Mouse (Mus musculus) erythroblast, embryonic 14.5 days (primary cell): ENCODE measurements around the gene Astn1. TPM values are rescaled to one million over a fixed set of nuclear protein-coding genes. Genes with fewer than 3 reads are reported as not detected.

Source experiments
- H3K27me3 ChIP-seq: 2 replicates; pipeline ENCODE4 v1.6.1; 2012; ENCODE audit warnings: inconsistent platforms; ENCODE audit not compliant: control insufficient read depth
- H3K36me3 ChIP-seq: 2 replicates; pipeline ENCODE4 v1.6.1; 2012; ENCODE audit warnings: mild to moderate bottlenecking, inconsistent platforms; ENCODE audit not compliant: control insufficient read depth
- H3K4me1 ChIP-seq: 2 replicates; pipeline ENCODE4 v1.6.1; 2012; ENCODE audit warnings: inconsistent platforms; ENCODE audit not compliant: control insufficient read depth
- H3K4me3 ChIP-seq: replicated peaks from 2 replicates; pipeline ENCODE3; 2012; ENCODE audit warnings: moderate library complexity, mild to moderate bottlenecking, inconsistent platforms
- H3K9me3 ChIP-seq: 2 replicates; pipeline ENCODE4 v1.6.1; 2012; ENCODE audit warnings: low read length, inconsistent platforms, mixed read lengths; ENCODE audit not compliant: control insufficient read depth
- GATA1 ChIP-seq: IDR thresholded peaks from 2 replicates; pipeline ENCODE4 v1.6.1; 2012; ENCODE audit warnings: low read length, inconsistent platforms, mixed read lengths
- TAL1 ChIP-seq: IDR thresholded peaks from 3 replicates; pipeline ENCODE4 v1.6.1; 2012; ENCODE audit warnings: low read length, inconsistent platforms, mixed read lengths
- polyA plus RNA-seq: library from polyadenylated mRNA; stranded (reverse); fragments of >175 nt; gene quantifications from 2 replicates; pipeline ENCODE4 v1.2.3, GENCODE M21; 2012

Astn1 gene
- polyA plus RNA-seq, 1 experiment = under 0.01 TPM

DNA sequence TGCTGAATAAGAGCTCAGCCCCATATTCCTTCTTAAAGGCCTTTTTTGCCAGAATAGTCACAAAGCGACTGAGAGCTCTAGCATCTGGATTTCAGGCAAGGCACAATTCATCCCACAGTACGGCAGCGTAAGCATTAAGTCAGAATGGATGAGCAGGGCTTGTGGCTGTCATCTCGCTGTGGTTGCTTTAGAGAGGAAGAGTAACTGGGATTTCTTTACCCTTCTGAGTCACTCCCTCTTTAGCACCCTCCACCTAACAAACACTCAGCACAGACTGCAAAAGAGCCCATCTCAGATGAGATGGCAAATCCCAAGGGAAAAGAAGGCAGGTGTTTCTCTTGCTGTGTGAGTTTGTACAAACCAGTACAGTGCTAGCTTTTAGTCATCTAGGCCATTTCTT, 183.0 kb downstream of the Astn1 start:
- TF ChIP-seq GATA1 (no peak), TAL1 (no peak)
- no peak overlapping the region for H3K4me3 ChIP-seq
- H3K36me3 ChIP-seq = no peaks in the 10 kb centered on the region
- no peaks in the 10 kb centered on the region for H3K4me1 ChIP-seq
- H3K9me3 ChIP-seq = no peaks in the 10 kb centered on the region
- H3K27me3 ChIP-seq = no peaks in the 10 kb centered on the region

DNA sequence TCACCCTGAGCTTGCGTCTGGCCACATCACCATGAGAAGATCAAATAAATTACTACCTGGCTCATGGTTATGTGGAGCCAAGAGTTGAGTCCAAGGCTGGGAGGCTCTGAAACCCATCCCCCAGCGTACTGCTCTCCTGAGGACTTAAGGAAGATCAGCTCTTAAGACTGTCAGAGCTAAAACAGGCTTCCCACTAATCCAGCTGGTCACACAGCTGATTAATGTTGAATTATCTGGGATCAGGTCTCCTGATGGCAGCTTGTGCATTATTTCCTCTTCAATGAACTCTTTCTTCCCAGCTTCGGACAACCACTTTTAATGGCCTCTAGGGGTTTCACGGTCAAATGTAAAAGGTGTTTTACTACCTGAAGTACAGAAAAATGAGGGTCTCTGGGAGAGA, 184.4 kb downstream of the Astn1 start:
- Histone ChIP-seq H3K27me3 (no peaks in the 10 kb centered on the region), H3K36me3 (no peaks in the 10 kb centered on the region), H3K4me1 (no peaks in the 10 kb centered on the region), H3K4me3 (no peak overlapping the region), H3K9me3 (peaks cover 3% of the 10 kb centered on the region; the same call in 1 of the 2 replicates)
- TF ChIP-seq TAL1 = no peak
- TF ChIP-seq GATA1 = no peak

DNA sequence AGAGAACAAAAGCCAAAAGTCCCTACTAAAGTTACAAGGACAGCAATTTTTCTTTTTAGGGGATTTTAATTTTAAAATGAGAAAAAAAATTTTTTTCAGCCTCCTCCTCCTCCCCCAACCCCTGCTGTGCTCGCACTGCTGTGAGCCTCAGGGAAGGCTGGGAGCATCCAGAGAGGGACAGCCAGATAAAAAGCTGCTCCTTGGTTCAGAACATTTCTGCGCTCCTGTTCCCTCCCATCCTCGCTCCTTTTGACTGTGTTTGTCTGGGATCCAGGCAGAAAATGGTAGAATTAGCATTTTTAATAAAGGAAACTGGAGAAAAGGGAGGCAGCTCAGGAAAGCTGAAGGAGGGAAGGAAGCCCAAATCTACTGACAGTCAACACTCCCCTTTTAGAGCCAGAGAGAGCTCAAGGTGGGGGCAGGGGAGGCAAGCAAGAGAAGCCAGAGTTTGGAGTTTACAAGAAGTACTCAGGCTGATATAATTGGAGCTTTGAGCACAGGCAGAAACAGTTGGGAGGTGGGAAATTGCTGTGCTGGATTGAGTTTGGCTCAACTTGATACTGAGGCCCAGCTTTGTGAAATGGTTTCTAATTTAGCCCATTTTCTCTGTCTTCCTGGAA, 185.6 kb downstream of the Astn1 start:
- Histone ChIP-seq H3K4me3 (no peak overlapping the region), H3K27me3 (no peaks in the 10 kb centered on the region), H3K4me1 (no peaks in the 10 kb centered on the region), H3K36me3 (no peaks in the 10 kb centered on the region), H3K9me3 (peaks cover 9% of the 10 kb centered on the region; the same call in 1 of the 2 replicates)
- TF ChIP-seq TAL1 (no peak), GATA1 (no peak)

DNA sequence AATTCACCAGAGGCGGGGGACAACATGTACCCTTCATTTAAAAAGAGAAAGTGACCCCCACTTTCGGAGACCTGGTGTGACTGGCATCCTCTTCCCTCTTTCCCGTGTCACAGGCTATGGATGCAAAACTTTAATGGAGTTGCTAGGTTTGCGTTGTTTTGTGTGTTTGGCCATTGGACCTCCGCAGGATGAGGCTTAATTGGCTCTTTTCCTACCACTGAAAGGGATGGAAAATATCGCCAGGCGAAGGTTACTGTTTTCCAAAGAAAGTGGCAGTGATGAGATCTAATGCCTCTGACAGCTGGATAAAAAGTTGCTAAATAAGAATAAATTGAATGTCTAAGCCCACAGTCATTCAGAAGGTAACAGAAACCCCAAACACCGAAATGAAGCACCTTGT, 186.2 kb downstream of the Astn1 start:
- no peak overlapping the region for H3K4me3 ChIP-seq
- no peaks in the 10 kb centered on the region for H3K36me3 ChIP-seq
- H3K9me3 ChIP-seq = peaks cover 9% of the 10 kb centered on the region; the same call in 1 of the 2 replicates
- no peaks in the 10 kb centered on the region for H3K27me3 ChIP-seq
- no peaks in the 10 kb centered on the region for H3K4me1 ChIP-seq
- no peak for TF ChIP-seq TAL1
- TF ChIP-seq GATA1 = no peak

DNA sequence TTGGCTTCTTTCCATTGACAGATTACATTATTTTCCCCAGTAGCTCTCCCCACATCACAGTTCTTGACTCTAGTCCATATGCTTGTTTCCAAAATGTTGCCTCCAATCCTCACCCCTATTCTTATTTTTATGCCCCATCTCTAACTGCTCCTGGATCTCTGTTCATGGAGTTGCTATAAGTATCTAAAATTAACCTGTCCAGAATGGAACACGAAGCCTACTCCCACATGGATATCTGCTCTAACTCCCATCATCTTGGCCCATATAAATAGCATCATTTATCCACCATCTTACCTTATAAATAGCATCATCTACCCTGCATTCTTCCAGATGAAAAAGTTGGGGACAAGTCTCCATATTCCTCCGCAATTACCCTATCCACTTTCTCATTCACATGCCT, 187.5 kb downstream of the Astn1 start:
- H3K36me3 ChIP-seq = no peaks in the 10 kb centered on the region
- no peaks in the 10 kb centered on the region for H3K27me3 ChIP-seq
- no peak for TF ChIP-seq GATA1
- no peak for TF ChIP-seq TAL1
- H3K9me3 ChIP-seq = peaks cover 9% of the 10 kb centered on the region; the same call in 1 of the 2 replicates
- H3K4me3 ChIP-seq = no peak overlapping the region
- H3K4me1 ChIP-seq = no peaks in the 10 kb centered on the region

DNA sequence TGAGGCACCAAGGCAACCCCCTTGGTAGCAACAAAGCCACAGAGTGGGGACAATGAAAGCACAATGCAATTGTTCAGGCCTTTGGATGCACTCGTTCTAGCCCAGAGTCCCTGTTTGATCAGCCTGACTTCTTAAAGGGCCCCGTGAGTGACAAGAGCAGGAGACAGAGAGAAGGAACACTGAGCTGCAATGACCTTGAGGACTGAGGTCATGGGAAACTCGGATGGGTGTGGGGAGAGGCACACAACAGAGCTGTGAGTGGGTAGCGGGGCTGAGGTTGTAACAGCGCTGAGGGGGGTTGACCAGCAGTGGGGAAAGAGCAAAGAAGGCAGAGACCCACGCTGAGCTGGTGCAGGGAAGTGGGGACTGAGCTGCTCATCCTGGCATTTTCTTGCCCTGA, 189.9 kb downstream of the Astn1 start:
- no peaks in the 10 kb centered on the region for H3K36me3 ChIP-seq
- H3K4me1 ChIP-seq = no peaks in the 10 kb centered on the region
- H3K4me3 ChIP-seq = no peak overlapping the region
- TF ChIP-seq GATA1 (no peak), TAL1 (no peak)
- H3K27me3 ChIP-seq = no peaks in the 10 kb centered on the region
- peaks cover 9% of the 10 kb centered on the region; the same call in 1 of the 2 replicates for H3K9me3 ChIP-seq

DNA sequence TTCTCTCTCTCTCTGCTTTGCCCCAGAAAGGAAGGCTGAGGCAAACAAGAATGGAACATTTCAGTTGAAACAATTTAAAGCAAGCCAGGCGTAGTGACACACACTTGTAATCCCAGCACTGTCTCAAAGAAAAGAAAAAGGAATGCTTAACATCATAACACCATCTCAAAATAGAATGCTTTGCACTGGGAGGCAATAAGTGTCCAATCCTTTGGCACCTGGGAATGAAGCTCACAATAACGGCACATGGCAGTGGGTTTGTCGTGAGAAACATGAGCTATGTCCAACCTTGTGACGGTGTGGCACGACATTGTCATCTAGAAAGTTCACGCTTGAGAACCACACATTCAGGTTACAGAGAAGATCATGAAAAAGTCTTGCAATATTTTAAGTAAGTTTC, 191.3 kb downstream of the Astn1 start:
- H3K9me3 ChIP-seq = peaks cover 9% of the 10 kb centered on the region; the same call in 1 of the 2 replicates
- H3K27me3 ChIP-seq = no peaks in the 10 kb centered on the region
- H3K4me3 ChIP-seq = no peak overlapping the region
- TF ChIP-seq TAL1 (no peak), GATA1 (no peak)
- H3K36me3 ChIP-seq = no peaks in the 10 kb centered on the region
- H3K4me1 ChIP-seq = no peaks in the 10 kb centered on the region

DNA sequence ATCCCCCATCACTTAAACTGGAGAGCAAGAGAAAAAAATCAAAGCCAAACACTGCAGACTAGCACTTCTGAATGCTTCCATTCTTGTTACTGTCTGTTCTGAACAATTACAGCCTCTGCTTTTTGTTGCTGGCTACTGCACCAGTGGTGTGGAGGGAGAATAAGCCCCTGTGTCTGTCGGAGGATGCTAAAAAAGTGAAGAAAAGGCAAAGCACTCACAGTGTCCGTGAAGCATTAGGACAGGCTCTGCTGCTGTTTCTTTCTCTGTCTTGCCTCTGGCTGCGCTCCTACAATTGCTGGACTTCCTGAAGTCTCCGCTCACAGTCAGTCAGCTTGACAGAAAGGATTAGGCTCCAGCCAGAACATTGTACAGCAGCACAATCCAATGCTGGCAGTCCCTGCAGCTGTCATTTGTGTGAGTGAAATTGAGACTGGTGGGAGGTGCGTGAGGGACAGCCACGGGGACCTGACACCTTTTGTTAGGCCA, 192.0 kb downstream of the Astn1 start:
- TF ChIP-seq GATA1 = no peak
- no peak for TF ChIP-seq TAL1
- Histone ChIP-seq H3K9me3 (peaks cover 9% of the 10 kb centered on the region; the same call in 1 of the 2 replicates), H3K4me3 (no peak overlapping the region), H3K4me1 (no peaks in the 10 kb centered on the region), H3K27me3 (no peaks in the 10 kb centered on the region), H3K36me3 (no peaks in the 10 kb centered on the region)

DNA sequence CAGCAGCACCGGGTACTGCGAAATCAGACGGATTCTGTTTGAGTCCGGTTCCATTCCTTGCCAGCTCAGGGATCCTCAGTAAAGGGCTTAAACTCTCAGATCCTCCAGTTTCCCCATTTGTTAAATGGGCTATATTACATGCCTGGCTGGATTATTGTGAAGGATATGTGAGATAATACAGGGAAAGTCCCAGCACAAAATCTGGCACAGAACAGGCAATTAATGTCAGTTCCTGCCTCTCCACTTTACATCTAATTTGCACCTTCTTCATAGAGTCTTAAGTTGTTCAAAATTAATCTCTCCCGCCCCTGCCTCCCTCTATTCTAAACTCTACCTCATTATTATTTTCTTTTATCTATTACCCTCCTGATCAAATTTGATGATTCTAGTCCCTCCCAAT, 211.1 kb downstream of the Astn1 start:
- Histone ChIP-seq H3K27me3 (no peaks in the 10 kb centered on the region), H3K36me3 (no peaks in the 10 kb centered on the region), H3K4me3 (no peak overlapping the region), H3K9me3 (peaks cover 5% of the 10 kb centered on the region; the same call in 1 of the 2 replicates), H3K4me1 (no peaks in the 10 kb centered on the region)
- TF ChIP-seq TAL1 (no peak), GATA1 (no peak)

DNA sequence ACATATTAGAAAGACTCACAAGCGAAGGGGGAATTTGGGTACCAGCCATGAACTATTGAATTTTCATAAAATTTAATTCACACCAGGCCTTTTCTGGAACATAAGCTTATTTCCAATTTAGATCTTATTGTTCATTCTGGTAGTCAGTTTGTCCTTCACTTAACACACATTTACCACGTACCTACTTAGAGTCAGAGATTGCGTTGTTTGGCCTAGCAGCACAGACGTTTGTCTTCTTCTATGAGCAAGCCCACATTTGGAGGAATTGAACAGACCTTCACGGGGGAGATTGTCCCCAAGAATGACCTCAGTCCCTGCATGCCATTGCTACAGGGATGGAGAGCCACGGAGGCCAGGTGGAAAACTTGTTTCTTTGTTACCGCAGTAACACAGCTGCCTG, 211.5 kb downstream of the Astn1 start:
- Histone ChIP-seq H3K27me3 (no peaks in the 10 kb centered on the region), H3K4me1 (no peaks in the 10 kb centered on the region)

More for the DNA sequence above, 211.5 kb downstream of the Astn1 start:
- Histone ChIP-seq H3K4me3 (no peak overlapping the region), H3K36me3 (no peaks in the 10 kb centered on the region), H3K9me3 (peaks cover 5% of the 10 kb centered on the region; the same call in 1 of the 2 replicates)
- no peak for TF ChIP-seq GATA1
- no peak for TF ChIP-seq TAL1
